Mouse (Mus musculus): ENCODE measurements around the gene Olfr959. TPM values are rescaled to one million over a fixed set of nuclear protein-coding genes. Genes with fewer than 3 reads are reported as not detected.

The Olfr959 gene
- not detected for total RNA-seq (2021)
- long read RNA-seq, experiment 1, result 0 reads
- long read RNA-seq, experiment 2, result 0 reads

- peak; percentile 7 for DNase-seq
Observed at GRCm38 (mm10) chr9:39575469-39575868, at the start of gene Olfr959. TSS of gene Olfr959 (minus strand) at chr9:39575569.

- DNase-seq, result no peak
Observed at GRCm38 (mm10) chr9:39624711-39625110, 49.3 kb upstream of the Olfr959 start.

GRCm38 (mm10) chr9:39623783-39624182 lies 48.4 kb upstream of the Olfr959 start:
- DNase-seq, result no peak

- no peak for DNase-seq
Observed at GRCm38 (mm10) chr9:39621073-39621472, 45.7 kb upstream of the Olfr959 start, which contains the start of gene Olfr960. TSS of gene Olfr960 (plus strand) at chr9:39621373.

GRCm38 (mm10) chr9:39611953-39612352 lies 36.6 kb upstream of the Olfr959 start:
- peak; percentile 20 for DNase-seq

- DNase-seq, result no peak
Observed at GRCm38 (mm10) chr9:39610355-39610754, 35.0 kb upstream of the Olfr959 start, which contains the start of gene Olfr148. TSS of gene Olfr148 (plus strand) at chr9:39610655.

GRCm38 (mm10) chr9:39608497-39608896 lies 33.1 kb upstream of the Olfr959 start:
- DNase-seq, result no peak

GRCm38 (mm10) chr9:39603999-39604453 lies 28.7 kb upstream of the Olfr959 start, which contains the start of gene AW551984:
TSS of gene AW551984 (minus strand) at chr9:39604403.
- DNase-seq, result peak; percentile 5

- DNase-seq, result peak; percentile 19
Observed at GRCm38 (mm10) chr9:39603333-39603845, 28.0 kb upstream of the Olfr959 start.

- DNase-seq, result no peak
Observed at GRCm38 (mm10) chr9:39602536-39603332, 27.4 kb upstream of the Olfr959 start.

- no peak for DNase-seq
Observed at GRCm38 (mm10) chr9:39577050-39577449, 1.7 kb upstream of the Olfr959 start.

GRCm38 (mm10) chr9:39558349-39558647 lies 17.1 kb downstream of the Olfr959 start:
- DNase-seq, result no peak

GRCm38 (mm10) chr9:39557529-39558348 lies 17.6 kb downstream of the Olfr959 start:
- no peak for DNase-seq

- DNase-seq, result peak; percentile 13
Observed at GRCm38 (mm10) chr9:39553946-39554345, 21.4 kb downstream of the Olfr959 start, which contains the start of gene Olfr958. TSS of gene Olfr958 (minus strand) at chr9:39554054.

GRCm38 (mm10) chr9:39550806-39551205 lies 24.6 kb downstream of the Olfr959 start:
- DNase-seq, result peak; percentile 6

GRCm38 (mm10) chr9:39523616-39524285 lies 51.6 kb downstream of the Olfr959 start:
- no peak for DNase-seq

Other genes starting within 250 kb of the Olfr959 start
- gene Olfr948, start 249.5 kb downstream of the Olfr959 start, total RNA-seq (2021), result not detected
- gene Olfr951, start 188.2 kb downstream of the Olfr959 start, total RNA-seq (2021), result not detected
- gene Olfr952, start 148.4 kb downstream of the Olfr959 start, total RNA-seq (2021), result not detected
- not detected for gene Olfr954, start 118.9 kb downstream of the Olfr959 start, total RNA-seq (2021)
- gene Olfr955, start 103.6 kb downstream of the Olfr959 start, total RNA-seq (2021), result not detected
- not detected for gene Olfr44, start 81.6 kb downstream of the Olfr959 start, total RNA-seq (2021)
- gene Olfr957, start 59.8 kb downstream of the Olfr959 start, total RNA-seq (2021), result not detected
- gene Olfr958, start 21.5 kb downstream of the Olfr959 start, total RNA-seq (2021), result not detected
- gene AW551984, start 28.8 kb upstream of the Olfr959 start, total RNA-seq (2021), result 10 to 100 TPM; 15.4 to 20.6 TPM
- not detected for gene Olfr148, start 35.1 kb upstream of the Olfr959 start, total RNA-seq (2021)
- not detected for gene Olfr960, start 45.8 kb upstream of the Olfr959 start, total RNA-seq (2021)
- not detected for gene Olfr961, start 69.5 kb upstream of the Olfr959 start, total RNA-seq (2021)
- not detected for gene Olfr963, start 91.6 kb upstream of the Olfr959 start, total RNA-seq (2021)
- not detected for gene Olfr149, start 131.5 kb upstream of the Olfr959 start, total RNA-seq (2021)
- not detected for gene Olfr965, start 135.8 kb upstream of the Olfr959 start, total RNA-seq (2021)
- not detected for gene Olfr150, start 155.4 kb upstream of the Olfr959 start, total RNA-seq (2021)
- not detected for gene Olfr967, start 170.7 kb upstream of the Olfr959 start, total RNA-seq (2021)
- gene Olfr968, start 207.7 kb upstream of the Olfr959 start, total RNA-seq (2021), result not detected
- not detected for gene Olfr969, start 215.4 kb upstream of the Olfr959 start, total RNA-seq (2021)
- not detected for gene Olfr970, start 233.3 kb upstream of the Olfr959 start, total RNA-seq (2021)